Mouse (Mus musculus) limb, embryonic 13.5 days (tissue): ENCODE results near the gene Tpr. TPM values are rescaled to one million over a fixed set of nuclear protein-coding genes. Genes with fewer than 3 reads are reported as not detected.

Source experiments
- ATAC-seq: fragments of 200-750 bp; cut with Nextera tagmentation; 2 replicates; pipeline ENCODE4 v1.8.0; 2017; ENCODE audit warnings: low read depth, moderate number of reproducible peaks, moderate TSS enrichment; ENCODE audit not compliant: low FRiP score
- H3K27ac ChIP-seq: fragments of 300-500 bp; sonication (generic); 2 replicates; pipeline ENCODE4 v1.5.1; 2015; ENCODE audit warnings: inconsistent platforms, mild to moderate bottlenecking, moderate library complexity
- H3K27me3 ChIP-seq: fragments of 300-500 bp; sonication (generic); 2 replicates; pipeline ENCODE4 v1.6.1; 2015; ENCODE audit warnings: mild to moderate bottlenecking, inconsistent platforms
- H3K36me3 ChIP-seq: fragments of 300-500 bp; sonication (generic); 2 replicates; pipeline ENCODE4 v1.6.1; 2015; ENCODE audit warnings: inconsistent platforms, mild to moderate bottlenecking, moderate library complexity
- H3K4me1 ChIP-seq: fragments of 300-500 bp; sonication (generic); 2 replicates; pipeline ENCODE4 v1.6.1; 2015; ENCODE audit warnings: inconsistent platforms
- H3K4me2 ChIP-seq: fragments of 300-500 bp; sonication (generic); replicated peaks from 2 replicates; pipeline ENCODE4 v1.6.1; 2015; ENCODE audit warnings: inconsistent platforms, mild to moderate bottlenecking, moderate library complexity
- H3K4me3 ChIP-seq: fragments of 300-500 bp; sonication (generic); 2 replicates; pipeline ENCODE4 v1.5.1; 2015; ENCODE audit warnings: moderate library complexity, mild to moderate bottlenecking, inconsistent platforms
- H3K9ac ChIP-seq: fragments of 300-500 bp; sonication (generic); 2 replicates; pipeline ENCODE4 v1.6.1; 2015; ENCODE audit warnings: mild to moderate bottlenecking, inconsistent platforms
- H3K9me3 ChIP-seq: fragments of 300-500 bp; sonication (generic); 2 replicates; pipeline ENCODE4 v1.6.1; 2016; ENCODE audit warnings: inconsistent platforms
- WGBS: fragments of 180-500 bp; shearing (Covaris S2); methylation state at CpG from one replicate; pipeline ENCODE4 v1.1.7; 2015; 5-methylcytosine and 5-hydroxymethylcytosine counted together
- polyA plus RNA-seq: library from polyadenylated mRNA; unstranded; fragments of >200 nt; fragmentation: Nextera tagmentation; extraction: Ambion mirVana; gene quantifications from 2 replicates; pipeline ENCODE4 v1.2.1, GENCODE M21; 2015

Gene Tpr
- polyA plus RNA-seq, 1 experiment from 2014 or later, result 197 TPM

DNA sequence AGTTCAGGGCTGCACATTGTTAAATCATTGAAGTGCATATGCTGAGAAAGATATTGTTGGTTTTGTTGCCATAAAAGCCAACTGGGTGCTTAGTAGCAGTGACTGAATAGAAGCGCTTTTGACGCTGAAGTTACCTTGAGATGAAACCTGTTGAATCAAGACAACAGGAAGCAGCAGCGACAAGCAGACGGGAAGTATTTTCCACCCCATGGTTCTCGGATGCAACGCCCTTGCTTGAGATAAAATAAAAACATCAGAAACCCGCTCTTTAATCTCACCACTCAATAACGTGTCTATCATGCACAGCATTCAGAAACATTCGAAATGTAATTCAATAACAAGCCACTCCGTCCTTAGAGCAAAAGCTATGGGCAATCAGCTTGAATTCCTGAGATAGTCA lies 72.7 kb downstream of the Tpr start:
- Histone ChIP-seq H3K27ac (no peak overlapping the region), H3K4me3 (no peak overlapping the region), H3K9me3 (no peaks in the 10 kb centered on the region), H3K9ac (no peak overlapping the region), H3K4me1 (0 out of 2 replicates have a peak, but pooled peaks cover 7% of the 10 kb centered on the region), H3K4me2 (no peak overlapping the region), H3K36me3 (no peaks in the 10 kb centered on the region), H3K27me3 (no peaks in the 10 kb centered on the region)
- no peak for ATAC-seq
- WGBS, result 86% methylated on average over 10 of the region's 10 CpGs

DNA sequence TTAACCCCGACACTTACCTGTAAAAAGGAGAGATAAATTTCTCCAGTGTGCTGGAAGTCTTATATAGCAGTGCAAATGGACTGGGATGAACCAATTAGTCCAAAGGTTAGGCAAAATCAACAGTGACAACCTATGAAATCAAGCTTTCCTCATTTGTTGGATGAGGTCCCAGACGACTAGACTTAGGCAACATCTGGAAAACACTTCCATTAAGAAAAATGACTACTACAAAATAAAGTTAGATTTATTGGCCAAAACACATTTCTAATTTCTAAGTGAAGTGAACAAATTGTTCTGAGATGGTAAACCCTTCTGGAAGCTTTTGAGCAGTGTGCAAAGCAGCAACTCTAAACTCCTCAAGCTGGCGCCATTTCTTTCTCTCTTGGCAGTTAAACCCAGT lies 73.5 kb downstream of the Tpr start, which contains the start of gene Prg4:
Prg4 (minus strand) TSS at position 34 of the 400 bp plus-strand sequence.
- 60% methylated on average over 3 of the region's 3 CpGs for WGBS
- no peak for ATAC-seq

DNA sequence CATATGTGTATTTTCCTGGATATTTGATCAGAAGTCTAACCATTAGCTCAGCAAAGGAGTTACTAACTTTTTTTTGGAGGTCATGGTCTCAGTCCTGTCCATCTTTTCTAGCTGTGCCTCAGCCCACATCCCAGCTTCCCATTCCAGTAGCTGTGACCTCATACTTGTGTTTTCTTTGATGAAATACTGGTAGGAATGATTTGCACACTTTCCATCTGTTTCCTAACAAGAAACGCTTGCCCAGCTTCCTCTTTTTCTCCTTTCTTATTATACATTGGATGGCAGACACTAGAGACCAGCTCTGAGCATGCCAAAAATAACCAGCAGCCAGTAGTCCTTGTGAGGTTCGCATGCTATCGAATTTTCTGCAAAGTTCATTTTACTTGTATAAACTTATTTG lies 77.4 kb downstream of the Tpr start:
- H3K27me3 ChIP-seq, result no peaks in the 10 kb centered on the region
- ATAC-seq, result no peak
- no peak overlapping the region for H3K27ac ChIP-seq
- no peak overlapping the region for H3K9ac ChIP-seq
- H3K4me2 ChIP-seq, result no peak overlapping the region
- H3K4me3 ChIP-seq, result no peak overlapping the region
- no peaks in the 10 kb centered on the region for H3K9me3 ChIP-seq
- H3K4me1 ChIP-seq, result 0 out of 2 replicates have a peak, but pooled peaks cover 7% of the 10 kb centered on the region
- H3K36me3 ChIP-seq, result no peaks in the 10 kb centered on the region
- 79% methylated on average over 3 of the region's 3 CpGs for WGBS

More for the DNA sequence above, 73.5 kb downstream of the Tpr start, which contains the start of gene Prg4:
- Histone ChIP-seq H3K4me3 (no peak within 1 kb of the TSS), H3K9ac (no peak within 1 kb of the TSS), H3K4me1 (0 out of 2 replicates have a peak, but pooled peaks cover 7% of the 10 kb centered on the region), H3K27me3 (no peaks in the 10 kb centered on the region), H3K27ac (no peak within 1 kb of the TSS), H3K9me3 (no peaks in the 10 kb centered on the region), H3K36me3 (no peaks in the 10 kb centered on the region), H3K4me2 (no peak within 1 kb of the TSS)

DNA sequence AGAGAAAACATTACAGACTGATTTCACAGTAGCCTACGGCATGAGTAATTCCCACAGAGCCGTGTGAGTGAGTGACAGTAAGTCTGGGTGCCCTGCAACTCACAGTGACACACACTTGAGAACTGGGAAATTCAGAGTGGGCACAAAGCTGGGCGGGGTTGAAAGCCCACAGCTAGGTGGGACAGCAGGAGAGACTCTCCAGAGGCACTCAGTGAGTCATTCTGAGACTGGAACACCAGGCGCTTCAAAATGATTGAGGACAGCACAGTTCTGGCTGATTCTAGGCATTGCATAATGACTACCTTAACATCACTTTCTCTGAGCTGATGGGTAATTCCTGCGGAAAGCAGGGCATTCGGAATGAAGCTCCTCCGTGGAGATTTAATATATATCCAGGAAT lies 79.9 kb downstream of the Tpr start:
- 0 out of 2 replicates have a peak, but pooled peaks cover 3% of the 10 kb centered on the region for H3K4me1 ChIP-seq
- H3K27me3 ChIP-seq, result no peaks in the 10 kb centered on the region
- ATAC-seq, result no peak
- no peaks in the 10 kb centered on the region for H3K9me3 ChIP-seq
- H3K27ac ChIP-seq, result no peak overlapping the region
- H3K4me3 ChIP-seq, result no peak overlapping the region
- no peaks in the 10 kb centered on the region for H3K36me3 ChIP-seq
- H3K9ac ChIP-seq, result no peak overlapping the region
- H3K4me2 ChIP-seq, result no peak overlapping the region
- WGBS, result 75% methylated on average over 7 of the region's 7 CpGs

DNA sequence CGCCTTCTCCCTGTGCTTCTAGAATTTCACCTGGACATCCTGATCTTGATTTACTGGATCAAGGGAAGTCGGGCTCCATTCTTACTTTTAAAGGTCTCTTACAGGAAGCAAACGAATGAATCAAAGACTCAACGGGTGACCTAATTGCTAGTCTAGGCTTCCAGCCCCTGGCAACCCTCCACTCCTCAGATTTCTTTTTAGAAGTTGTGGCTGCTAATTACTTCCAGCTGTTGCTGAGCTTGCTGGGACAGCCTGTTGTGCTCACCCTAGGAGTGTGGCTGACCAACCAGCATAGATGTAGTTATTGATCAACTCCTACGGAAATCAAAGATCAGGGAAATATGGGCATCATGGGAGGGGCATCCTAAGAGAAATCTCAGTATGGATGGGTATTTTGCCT lies 88.0 kb downstream of the Tpr start:
- peaks cover 12% of the 10 kb centered on the region for H3K4me1 ChIP-seq
- H3K4me2 ChIP-seq, result no peak overlapping the region
- H3K9me3 ChIP-seq, result 0 out of 2 replicates have a peak, but pooled peaks cover 2% of the 10 kb centered on the region
- 10% methylated on average over 5 of the region's 5 CpGs for WGBS
- H3K9ac ChIP-seq, result no peak overlapping the region
- no peaks in the 10 kb centered on the region for H3K27me3 ChIP-seq
- no peak overlapping the region for H3K4me3 ChIP-seq
- H3K27ac ChIP-seq, result no peak overlapping the region
- H3K36me3 ChIP-seq, result no peaks in the 10 kb centered on the region
- peak; percentile 73; the same call in 1 of the 2 replicates for ATAC-seq

DNA sequence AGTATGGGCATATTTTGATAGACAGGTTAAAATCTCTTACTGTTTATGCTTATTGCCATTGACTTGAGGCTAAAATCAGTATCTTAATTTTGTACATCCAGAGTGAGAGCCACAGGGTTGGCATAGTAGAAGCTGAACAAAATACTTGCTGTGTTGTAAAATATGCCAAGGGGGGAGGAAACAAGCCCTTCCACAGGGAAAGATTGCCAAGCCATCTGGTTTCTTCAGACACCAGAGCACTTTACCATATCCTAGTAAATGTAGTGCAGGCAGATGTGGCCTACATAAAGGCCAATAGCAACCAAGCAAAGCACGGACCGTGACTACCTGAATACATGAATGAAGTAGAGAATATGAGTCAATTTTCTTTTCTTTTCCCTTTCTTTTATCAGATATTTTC lies 96.5 kb downstream of the Tpr start:
- Histone ChIP-seq H3K4me2 (no peak overlapping the region), H3K27ac (no peak overlapping the region), H3K36me3 (no peaks in the 10 kb centered on the region), H3K9me3 (no peaks in the 10 kb centered on the region), H3K9ac (no peak overlapping the region), H3K27me3 (no peaks in the 10 kb centered on the region), H3K4me1 (peaks cover 9% of the 10 kb centered on the region; the same call in 1 of the 2 replicates), H3K4me3 (no peak overlapping the region)
- 67% methylated on average over 2 of the region's 2 CpGs for WGBS
- peak; percentile 44; the same call in 1 of the 2 replicates for ATAC-seq

DNA sequence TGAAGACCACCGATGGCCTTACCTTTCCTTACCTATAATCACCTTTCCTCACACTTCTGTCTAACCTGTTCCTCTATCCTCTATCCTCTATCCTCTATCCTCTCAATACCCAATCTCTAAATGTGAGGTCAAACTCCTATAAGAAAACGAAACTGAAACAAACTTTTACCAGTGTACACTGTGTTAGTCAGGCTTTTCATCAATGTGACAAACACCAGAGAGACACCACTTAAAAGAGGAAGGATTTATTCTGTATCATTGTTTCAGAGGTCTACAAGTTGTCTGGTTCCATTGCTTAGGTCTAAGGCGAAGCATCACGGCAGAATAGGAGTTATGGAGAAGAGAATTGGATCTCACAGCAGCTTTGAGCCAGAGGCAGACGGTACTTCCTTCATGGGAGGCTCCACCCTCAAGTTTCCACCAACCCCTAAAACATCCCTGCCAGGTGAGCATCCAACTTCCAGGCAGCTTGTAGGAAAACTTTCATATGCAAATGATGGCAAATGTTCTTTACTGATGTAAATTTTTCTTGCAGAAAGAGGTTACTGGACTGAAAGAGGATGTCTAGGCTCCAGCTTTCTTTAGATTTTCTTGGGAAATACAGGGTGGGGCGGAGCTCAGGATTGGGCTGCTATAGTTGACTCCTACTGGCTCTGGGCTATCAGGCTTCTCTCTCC lies 104.1 kb downstream of the Tpr start:
- H3K4me1 ChIP-seq, result no peaks in the 10 kb centered on the region
- H3K4me3 ChIP-seq, result no peak overlapping the region
- no peak overlapping the region for H3K4me2 ChIP-seq
- no peak overlapping the region for H3K9ac ChIP-seq
- no peaks in the 10 kb centered on the region for H3K36me3 ChIP-seq
- H3K9me3 ChIP-seq, result peaks cover 9% of the 10 kb centered on the region
- H3K27ac ChIP-seq, result no peak overlapping the region
- ATAC-seq, result no peak
- 78% methylated on average over 6 of the region's 6 CpGs for WGBS
- H3K27me3 ChIP-seq, result no peaks in the 10 kb centered on the region

DNA sequence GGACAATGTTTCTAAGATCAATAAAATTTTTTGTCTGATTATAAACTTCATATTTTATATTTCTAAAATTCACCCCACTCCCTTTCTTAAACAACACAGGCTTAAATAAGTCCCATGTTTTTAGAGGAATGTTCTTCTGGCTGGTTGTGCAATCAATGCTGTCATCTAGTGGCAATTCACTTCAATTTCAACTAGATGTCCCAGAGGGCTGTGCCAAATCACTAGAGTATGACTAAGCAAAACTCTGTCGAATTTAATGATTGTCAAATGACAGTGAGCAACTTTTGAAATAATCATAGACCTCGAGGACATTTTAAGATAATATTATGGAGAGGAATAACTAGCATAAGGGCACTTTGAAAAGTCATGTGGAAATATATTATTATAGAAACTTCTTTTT lies 105.1 kb downstream of the Tpr start:
- 60% methylated on average over 2 of the region's 2 CpGs for WGBS
- H3K4me2 ChIP-seq, result no peak overlapping the region
- H3K27ac ChIP-seq, result no peak overlapping the region
- H3K9ac ChIP-seq, result no peak overlapping the region
- H3K9me3 ChIP-seq, result peaks cover 9% of the 10 kb centered on the region
- ATAC-seq, result no peak
- no peaks in the 10 kb centered on the region for H3K27me3 ChIP-seq
- H3K36me3 ChIP-seq, result no peaks in the 10 kb centered on the region
- no peaks in the 10 kb centered on the region for H3K4me1 ChIP-seq
- no peak overlapping the region for H3K4me3 ChIP-seq

DNA sequence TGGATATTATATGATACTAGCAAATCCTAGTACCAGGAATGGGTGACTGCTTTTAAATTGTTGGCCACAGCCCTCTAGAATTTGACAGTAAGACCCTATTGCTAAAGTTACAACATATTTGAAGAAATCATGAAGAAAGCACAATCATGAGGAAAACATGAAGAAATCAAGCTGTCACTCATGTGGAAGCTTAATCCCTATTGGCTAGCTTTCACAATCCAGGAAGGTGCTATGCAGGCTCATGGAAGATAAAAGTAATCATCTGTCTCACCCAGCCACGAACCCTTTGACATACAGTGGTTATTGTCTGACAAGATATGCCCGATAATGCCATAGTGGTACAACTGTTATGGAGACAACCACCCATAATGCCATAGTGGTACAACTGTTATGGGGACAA lies 105.5 kb downstream of the Tpr start:
- 84% methylated on average over 2 of the region's 2 CpGs for WGBS
- no peak overlapping the region for H3K4me2 ChIP-seq
- H3K9ac ChIP-seq, result no peak overlapping the region
- H3K27me3 ChIP-seq, result no peaks in the 10 kb centered on the region
- peaks cover 9% of the 10 kb centered on the region for H3K9me3 ChIP-seq
- H3K4me3 ChIP-seq, result no peak overlapping the region
- H3K4me1 ChIP-seq, result no peaks in the 10 kb centered on the region
- ATAC-seq, result no peak
- no peak overlapping the region for H3K27ac ChIP-seq
- no peaks in the 10 kb centered on the region for H3K36me3 ChIP-seq

Other genes starting within 250 kb of the Tpr start
- gene Pdc, start 73.4 kb upstream of the Tpr start, polyA plus RNA-seq, result not detected in 2 replicates
- 39.7 and 45.0 TPM in 2 replicates for gene Odr4, start 242 bp downstream of the Tpr start, polyA plus RNA-seq
- gene Prg4, start 73.3 kb downstream of the Tpr start, polyA plus RNA-seq, result 1.4 and 1.6 TPM in 2 replicates